8 mouse cellular contexts compared by ENCODE assay signal in the genomic region with DNA sequence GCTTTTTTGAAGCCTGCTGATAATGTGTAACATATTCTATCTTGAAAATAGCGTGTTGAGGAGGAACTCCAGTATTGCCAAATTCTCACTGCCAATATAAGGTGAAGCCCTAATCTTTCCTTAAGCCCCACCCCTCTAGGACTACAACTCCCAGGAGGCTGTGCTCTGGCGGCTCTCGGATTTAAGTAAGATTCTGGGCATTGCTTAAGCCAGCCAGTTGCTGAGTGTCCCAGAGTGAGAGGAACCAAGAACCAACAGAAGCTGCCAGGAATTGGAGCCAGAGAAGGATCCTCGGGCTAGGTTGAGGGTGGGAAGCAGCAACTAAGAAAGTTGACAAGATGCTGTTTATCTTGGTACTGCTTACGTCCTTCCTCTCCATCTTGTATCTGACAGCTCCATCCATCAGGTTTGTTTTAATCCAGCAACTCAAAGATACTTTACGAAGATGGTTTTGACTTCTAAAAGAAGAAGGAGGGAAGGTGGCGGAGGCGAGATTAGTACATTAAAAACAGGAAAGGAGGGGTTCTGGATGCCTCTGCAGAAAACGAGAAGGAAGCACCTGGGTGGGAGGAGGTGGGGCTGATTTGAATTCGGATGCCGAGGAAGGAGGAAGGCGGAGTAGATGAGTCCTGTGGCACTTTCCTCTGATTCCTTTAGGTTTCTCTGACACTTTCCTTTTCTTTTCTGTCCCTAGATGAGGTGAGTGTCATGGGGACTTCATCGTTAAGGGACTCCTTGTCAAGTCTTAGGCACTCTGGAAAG. TPM values are rescaled to one million over a fixed set of nuclear protein-coding genes. Genes with fewer than 3 reads are reported as not detected.
DNase-seq lines count a peak whose midpoint lies in the region; ATAC-seq lines count a peak whose summit lies in the region.

A gene (plus strand): TSS at position 212 of the 762 bp plus-strand sequence.

- H3K9ac ChIP-seq in heart, embryonic 11.5 days (ENCODE audit: low read depth, low read length): 0 out of 2 replicates have a peak within 1 kb of the TSS, but pooled peaks have one; percentile 54
- H3K9ac ChIP-seq in lung, embryonic 16.5 days (ENCODE audit: low read length): peak within 1 kb of the TSS; percentile 55

- peak within 1 kb of the TSS; percentile 46 for H3K4me3 ChIP-seq in heart, embryonic 11.5 days (ENCODE audit: low read depth, low read length)
- H3K4me3 ChIP-seq in lung, embryonic 16.5 days (ENCODE audit: low read length): peak within 1 kb of the TSS; percentile 45

- no peak within 1 kb of the TSS for H3K27ac ChIP-seq in heart, embryonic 11.5 days (ENCODE audit: low read depth, low read length)
- no peak within 1 kb of the TSS for H3K27ac ChIP-seq in lung, embryonic 16.5 days (ENCODE audit: low read length)

- no peaks in the 10 kb centered on the region for H3K9me3 ChIP-seq in heart, embryonic 11.5 days (replicated peaks; ENCODE audit: control insufficient read depth, low read length)
- no peaks in the 10 kb centered on the region for H3K9me3 ChIP-seq in lung, embryonic 16.5 days (ENCODE audit: control insufficient read depth, low read length)

- no peaks in the 10 kb centered on the region for H3K27me3 ChIP-seq in heart, embryonic 11.5 days (ENCODE audit: control insufficient read depth, insufficient read depth, low read length)
- H3K27me3 ChIP-seq in lung, embryonic 16.5 days (ENCODE audit: control insufficient read depth, insufficient read depth, low read depth, low read length): no peaks in the 10 kb centered on the region

- H3K4me2 ChIP-seq in heart, embryonic 11.5 days: peak within 1 kb of the TSS; percentile 72
- H3K4me2 ChIP-seq in lung, embryonic 16.5 days (ENCODE audit: low read depth, low read length): peak within 1 kb of the TSS; percentile 70

- 4% methylated on average over 13 of the region's 13 CpGs for WGBS in heart, embryonic 11.5 days (ENCODE audit: insufficient replicate concordance)
- 3% methylated on average over 13 of the region's 13 CpGs for WGBS in lung, embryonic 16.5 days

- no peaks in the 10 kb centered on the region for H3K4me1 ChIP-seq in heart, embryonic 11.5 days (ENCODE audit: control insufficient read depth, insufficient read depth, low read length)
- peaks cover 6% of the 10 kb centered on the region; the same call in 1 of the 2 replicates for H3K4me1 ChIP-seq in lung, embryonic 16.5 days (replicated peaks; ENCODE audit: control insufficient read depth, insufficient read depth, low read length)

- no peak for ATAC-seq in heart, embryonic 11.5 days (replicated peaks; ENCODE audit: insufficient number of reproducible peaks, low FRiP score, low TSS enrichment)
- peak; percentile 83 for ATAC-seq in lung, embryonic 16.5 days (ENCODE audit: low read depth)
- ATAC-seq in neutrophil, adult 5-6 weeks (ENCODE audit: extremely low read depth, insufficient number of reproducible peaks, low FRiP score, poor library complexity, severe bottlenecking): peak; percentile 85

- DNase-seq in CD4-positive helper T cell, adult 2 months (ENCODE audit: low read depth, low spot score): peak; percentile 56
- peak; percentile 72 for DNase-seq in NIH3T3 (ENCODE audit: low read depth)
- DNase-seq in embryo, embryonic 11 days: peak; percentile 68
- DNase-seq in kidney, postnatal 14 days: peak; percentile 48
- peak; percentile 24 to 37 for DNase-seq in thymus, postnatal 36 days

- H3K36me3 ChIP-seq in heart, embryonic 11.5 days (ENCODE audit: control insufficient read depth, insufficient read depth, low read length): no peaks in the 10 kb centered on the region
- no peaks in the 10 kb centered on the region for H3K36me3 ChIP-seq in lung, embryonic 16.5 days (ENCODE audit: control insufficient read depth, insufficient read depth, low read length)

RNA-seq across cellular contexts. Expression of the gene that starts here (rescaled TPM):
- 0.34 and 0.58 TPM in 2 replicates for polyA plus RNA-seq in heart, embryonic 11.5 days (2014; fragmentation: Nextera tagmentation; extraction: Ambion mirVana)
- 1.6 and 2.1 TPM in 2 replicates for polyA plus RNA-seq in lung, embryonic 16.5 days (2015; fragmentation: Nextera tagmentation; extraction: Ambion mirVana)
- 73.3 and 81.9 TPM in 2 replicates for total RNA-seq in neutrophil, adult 5-6 weeks (2017)
